Mouse (Mus musculus) right cerebral cortex, postnatal 36 days (tissue): ENCODE measurements around the gene Pim2.
"Not testable (repeated sequence)": the region's sequence is repeated elsewhere in the genome, so short reads cannot be mapped to it uniquely, and the experiment has no call there.

Source experiments
- DNase-seq, 2 experiments: peaks; one replicate each; pipeline ENCODE4 v3.0.0; 2022; ENCODE audit warnings: low spot score in 2 of 2, mixed read lengths in 1 of 2

Gene Pim2

DNA sequence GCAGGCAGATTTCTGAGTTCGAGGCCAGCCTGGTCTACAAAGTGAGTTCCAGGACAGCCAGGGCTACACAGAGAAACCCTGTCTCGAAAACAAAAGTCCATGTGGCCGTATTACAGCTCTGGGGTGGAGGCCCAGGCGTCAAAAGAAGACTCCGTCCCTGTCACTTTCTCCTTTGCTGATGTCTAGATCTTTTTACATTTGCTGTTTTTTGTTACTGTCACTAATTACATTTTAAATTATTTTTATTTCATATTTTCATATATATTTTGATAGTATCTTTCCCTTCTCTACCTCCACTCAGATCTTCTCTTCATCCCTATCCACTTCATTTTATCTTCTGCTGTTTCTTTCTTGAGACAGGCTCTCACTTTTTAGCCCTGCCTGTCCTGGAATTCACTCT is 29.7 kb downstream of the Pim2 start, which contains the start of gene Gm10491:
Gm10491 (minus strand) TSS at position 101 of the 400 bp plus-strand sequence.
- DNase-seq: no peak

DNA sequence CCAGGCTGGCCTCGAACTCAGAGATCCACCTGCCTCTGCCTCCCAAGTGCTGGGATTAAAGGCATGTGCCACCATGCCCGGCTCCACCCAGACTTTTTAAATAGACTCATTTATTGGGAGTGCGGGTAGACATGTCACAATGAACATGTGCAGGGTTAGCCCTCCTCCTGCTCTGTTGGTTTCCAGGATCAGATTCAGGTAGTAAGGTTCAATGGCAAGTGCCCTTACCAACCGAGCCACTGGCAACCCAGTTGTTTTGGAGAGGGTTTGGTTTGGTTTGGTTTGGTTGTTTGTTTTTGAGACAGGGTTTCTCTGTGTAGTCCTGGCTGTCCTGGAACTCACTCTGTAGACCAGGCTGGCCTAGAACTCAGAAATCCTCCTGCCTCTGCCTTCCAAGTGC is 31.2 kb downstream of the Pim2 start, which contains the start of gene Gm10490:
Gm10490 (plus strand) TSS at position 301 of the 400 bp plus-strand sequence.
- not testable (repeated sequence) for DNase-seq

DNA sequence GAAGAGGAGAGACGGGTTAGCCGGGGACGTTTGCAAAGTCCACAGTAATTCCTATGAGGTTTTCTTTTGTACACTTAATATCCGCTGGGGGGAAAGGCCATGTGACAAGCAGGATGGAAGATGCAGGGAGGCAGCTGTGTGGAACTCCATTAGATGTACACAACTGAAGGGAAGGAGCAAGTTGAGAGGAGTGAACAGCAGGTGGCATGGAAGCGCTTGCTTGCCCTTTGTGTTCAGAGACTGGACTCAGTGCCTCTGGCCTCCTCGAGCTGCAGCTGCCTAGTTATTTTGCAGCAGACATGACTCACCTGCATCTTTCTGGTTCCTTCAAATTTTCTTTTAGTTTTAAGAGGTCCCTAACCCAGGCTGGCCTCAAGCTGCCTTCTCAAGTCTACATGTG is 32.4 kb downstream of the Pim2 start:
- DNase-seq: no peak

DNA sequence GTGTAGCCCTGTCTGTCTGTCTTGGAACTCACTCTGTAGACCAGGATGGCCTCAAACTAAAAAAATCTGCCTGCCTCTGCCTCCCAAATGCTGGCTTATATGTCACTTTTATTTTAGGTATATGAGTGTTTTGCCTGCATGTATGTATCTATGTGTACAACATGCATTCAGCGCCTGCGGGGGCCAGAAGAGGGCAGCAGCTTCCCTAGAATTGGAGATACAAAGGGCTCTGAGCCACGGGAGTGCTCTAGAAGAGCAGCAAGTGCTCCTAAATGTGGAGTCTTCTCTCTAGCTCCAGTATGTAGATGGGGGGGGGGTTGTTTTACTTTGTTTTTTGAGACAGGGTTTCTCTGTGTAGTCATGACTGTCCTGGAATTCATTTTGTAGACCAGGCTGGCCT is 37.6 kb downstream of the Pim2 start:
- not testable (repeated sequence) for DNase-seq

DNA sequence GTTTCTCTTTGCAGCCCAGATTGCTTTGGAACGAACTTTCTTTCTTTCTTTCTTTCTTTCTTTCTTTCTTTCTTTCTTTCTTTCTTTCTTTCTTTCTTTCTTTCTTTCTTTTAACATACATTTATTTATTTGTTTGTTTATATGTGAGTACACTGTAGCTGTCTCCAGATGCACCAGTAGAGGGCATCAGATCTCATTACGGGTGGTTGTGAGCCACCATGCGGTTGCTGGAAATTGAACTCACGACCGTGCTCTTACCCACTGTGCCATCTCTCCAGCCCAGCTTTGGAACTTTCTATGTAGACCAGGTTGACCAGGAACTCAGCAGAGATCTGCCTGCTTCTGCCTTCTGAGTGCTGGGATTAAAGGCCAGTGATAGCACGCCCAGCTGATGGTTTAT is 39.9 kb downstream of the Pim2 start:
- not testable (repeated sequence) for DNase-seq

DNA sequence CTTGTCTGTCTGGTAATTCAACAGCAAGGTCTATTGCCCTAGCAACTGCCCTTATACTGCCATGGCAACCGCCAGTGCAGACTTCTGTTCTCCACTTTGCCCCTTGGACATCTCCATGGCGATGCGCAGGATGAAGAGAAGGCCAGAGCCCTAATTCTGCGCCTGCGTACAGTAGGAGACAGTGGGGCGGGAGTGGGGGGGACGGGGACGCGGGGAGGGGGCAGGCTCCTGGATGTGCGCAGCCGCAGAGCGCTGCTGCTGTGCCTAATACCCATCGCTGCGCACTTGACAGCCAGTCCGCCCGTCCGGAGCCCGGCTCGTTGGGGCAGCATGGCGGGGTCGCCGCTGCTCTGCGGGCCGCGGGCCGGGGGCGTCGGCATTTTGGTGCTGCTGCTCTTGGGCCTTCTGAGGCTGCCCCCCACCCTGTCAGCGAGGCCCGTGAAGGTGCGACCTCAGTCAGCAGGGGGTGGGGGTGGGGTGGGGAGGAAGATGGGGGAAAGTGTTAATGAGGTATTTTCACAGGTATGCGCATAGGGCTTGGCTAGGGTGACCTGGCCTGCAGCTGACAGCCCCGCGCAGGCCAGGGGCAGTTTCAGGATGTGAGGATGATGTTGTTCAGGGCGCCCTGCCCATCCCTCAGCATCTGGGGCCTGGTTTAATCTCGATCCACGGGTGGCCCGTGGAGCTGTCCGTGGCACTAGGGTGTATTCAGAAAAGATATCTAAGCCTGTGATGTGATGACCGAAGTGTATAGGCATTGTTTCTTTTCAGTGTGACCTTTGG is 41.7 kb downstream of the Pim2 start, which contains the start of gene Pcsk1n:
Pcsk1n (plus strand) TSS at position 222 of the 783 bp plus-strand sequence.
- DNase-seq: peak; percentile 41 to 48

DNA sequence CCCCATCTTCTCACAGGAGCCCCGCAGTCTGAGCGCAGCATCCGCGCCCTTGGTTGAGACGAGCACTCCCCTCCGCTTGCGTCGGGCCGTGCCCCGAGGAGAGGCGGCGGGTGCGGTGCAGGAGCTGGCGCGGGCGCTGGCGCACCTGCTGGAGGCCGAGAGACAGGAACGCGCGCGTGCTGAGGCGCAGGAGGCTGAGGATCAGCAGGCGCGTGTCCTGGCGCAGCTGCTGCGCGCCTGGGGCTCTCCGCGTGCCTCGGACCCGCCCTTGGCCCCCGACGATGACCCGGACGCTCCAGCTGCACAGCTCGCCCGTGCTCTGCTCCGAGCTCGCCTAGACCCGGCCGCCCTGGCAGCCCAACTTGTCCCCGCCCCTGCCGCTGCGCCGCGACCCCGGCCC is 44.0 kb downstream of the Pim2 start:
- DNase-seq: no peak

DNA sequence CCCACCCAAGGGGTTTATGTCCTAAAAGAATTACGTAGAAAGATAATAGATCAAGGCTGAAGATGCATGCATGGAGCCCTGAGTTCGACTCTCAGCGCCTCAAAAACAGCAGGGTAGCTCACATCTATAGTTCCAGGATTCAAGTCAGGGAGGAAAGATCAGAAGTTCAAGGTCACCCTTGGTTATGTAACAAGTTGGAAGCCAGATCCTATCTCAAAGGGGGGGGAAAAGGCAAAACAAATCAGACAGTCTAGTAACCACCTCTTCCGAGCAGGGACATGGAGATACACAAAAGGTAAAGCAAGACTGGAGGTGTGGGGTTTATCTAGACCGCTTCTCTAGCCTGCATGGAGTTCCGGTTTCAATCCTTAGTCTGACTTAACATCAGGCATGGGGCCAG is 48.2 kb downstream of the Pim2 start:
- DNase-seq: no peak

DNA sequence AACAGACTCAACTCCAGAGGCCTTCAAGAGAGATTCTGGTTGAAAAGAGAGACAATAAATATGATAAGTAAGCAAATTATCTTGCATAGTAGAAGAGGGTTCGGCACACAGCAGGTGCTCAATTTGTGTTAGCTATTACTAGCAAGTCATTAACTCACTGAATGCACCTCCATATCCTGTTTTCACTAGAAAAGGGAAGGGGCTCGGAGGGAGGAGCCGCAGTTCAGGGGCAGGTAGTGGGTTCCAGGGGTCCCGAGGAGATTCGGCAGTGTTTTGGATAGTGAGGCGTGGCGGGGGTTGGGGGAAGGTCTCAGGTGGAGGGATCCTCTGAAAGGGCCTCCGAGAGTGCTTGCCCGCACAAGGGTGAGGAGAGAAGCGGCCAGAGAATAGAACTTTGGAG is 49.1 kb downstream of the Pim2 start:
- DNase-seq: no peak

DNA sequence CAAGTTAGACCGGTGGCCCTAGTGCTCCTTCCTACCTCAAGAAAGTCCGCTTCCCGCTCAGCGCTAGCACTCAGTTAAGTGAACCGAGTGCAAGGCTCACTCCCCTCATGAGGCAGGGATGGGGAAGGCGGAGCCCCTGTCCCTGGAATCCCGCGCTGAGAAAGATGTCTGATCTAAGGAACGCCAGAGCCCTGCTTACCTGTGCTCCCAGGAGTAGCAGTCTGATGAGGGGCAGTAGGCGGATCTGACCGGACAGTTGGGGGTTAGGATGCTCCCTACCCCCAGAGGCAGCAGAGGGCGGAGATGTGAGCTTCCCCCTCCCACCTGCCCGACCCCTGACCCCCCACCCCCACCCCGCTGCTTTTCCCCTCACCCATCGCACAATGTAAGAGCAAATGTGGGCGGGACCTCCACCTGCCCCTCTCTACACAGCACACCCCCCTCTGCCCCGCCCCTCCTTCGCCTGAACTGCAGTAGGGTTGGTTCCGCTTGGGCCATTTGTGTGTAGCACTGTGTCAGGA is 50.3 kb downstream of the Pim2 start, which contains the start of gene Eras:
Eras (minus strand) TSS at position 338 of the 521 bp plus-strand sequence.
- DNase-seq: no peak
